Mouse (Mus musculus) adrenal gland, postnatal 14 days (tissue): ENCODE measurements around the gene I830077J02Rik. TPM values are rescaled to one million over a fixed set of nuclear protein-coding genes. Genes with fewer than 3 reads are reported as not detected.
"Not testable (repeated sequence)": the region's sequence is repeated elsewhere in the genome, so short reads cannot be mapped to it uniquely, and the experiment has no call there.

ENCODE experiments used
- DNase-seq: peaks from one replicate; pipeline ENCODE4 v3.0.0; 2021; ENCODE audit warnings: mixed read lengths
- total RNA-seq: library from RNA; stranded (reverse); gene quantifications from 2 replicates; pipeline ENCODE4 v1.2.3, GENCODE M21; 2021

I830077J02Rik gene
- total RNA-seq, 1 experiment from 2014 or later: 1.9 TPM

DNA sequence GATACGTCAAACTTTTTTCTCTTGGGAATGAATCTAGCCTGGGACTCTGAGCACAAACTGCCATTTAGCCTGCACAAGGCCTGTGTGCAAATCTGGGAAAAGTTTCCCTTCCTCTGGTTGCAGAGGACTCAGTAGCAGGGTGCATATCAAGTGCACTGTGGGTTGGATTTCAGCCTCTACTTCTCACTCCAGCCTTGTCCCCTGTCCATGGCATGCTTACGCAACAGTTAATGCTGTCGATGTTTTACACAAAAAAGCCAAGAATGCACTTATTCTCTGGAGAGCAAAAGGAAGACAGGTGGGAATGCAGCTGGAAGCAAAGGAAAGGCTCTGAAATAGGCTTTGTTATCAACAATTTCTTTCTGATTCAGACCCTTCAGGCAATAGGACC lies 14.1 kb downstream of the I830077J02Rik start:
- DNase-seq: no peak

DNA sequence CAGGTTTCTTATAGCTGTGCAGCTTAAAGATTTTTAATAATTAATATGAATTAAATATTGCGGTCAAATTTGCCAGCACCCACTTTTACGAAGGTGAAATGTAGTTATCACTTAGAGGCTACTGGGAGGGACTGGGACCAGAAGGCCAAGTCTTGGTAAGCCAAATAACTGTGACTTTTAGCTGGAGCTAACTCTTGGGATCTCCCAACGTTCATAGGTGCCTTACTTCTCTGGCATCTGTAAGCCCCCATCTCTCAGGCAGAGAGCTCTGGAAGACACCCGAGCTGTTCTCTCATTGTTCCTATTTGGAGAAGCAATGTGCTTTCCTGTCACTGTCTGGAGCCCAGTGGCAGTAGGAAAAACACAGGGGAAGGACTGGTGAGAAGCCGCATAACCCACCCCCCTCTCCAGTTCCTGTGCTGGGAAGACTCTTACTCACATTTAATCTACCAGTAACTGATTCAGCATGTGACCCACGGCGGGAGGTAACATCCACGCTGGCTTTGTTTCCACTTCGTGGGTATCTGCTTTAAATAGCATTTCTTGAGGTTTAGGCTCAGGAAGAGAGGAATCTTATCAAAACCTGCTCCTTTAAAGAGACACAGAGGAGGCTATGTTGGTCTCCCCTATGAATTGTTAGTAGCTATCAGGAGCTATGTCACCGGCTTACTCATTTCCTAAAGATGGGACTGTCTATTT lies 14.7 kb downstream of the I830077J02Rik start:
- no peak for DNase-seq

DNA sequence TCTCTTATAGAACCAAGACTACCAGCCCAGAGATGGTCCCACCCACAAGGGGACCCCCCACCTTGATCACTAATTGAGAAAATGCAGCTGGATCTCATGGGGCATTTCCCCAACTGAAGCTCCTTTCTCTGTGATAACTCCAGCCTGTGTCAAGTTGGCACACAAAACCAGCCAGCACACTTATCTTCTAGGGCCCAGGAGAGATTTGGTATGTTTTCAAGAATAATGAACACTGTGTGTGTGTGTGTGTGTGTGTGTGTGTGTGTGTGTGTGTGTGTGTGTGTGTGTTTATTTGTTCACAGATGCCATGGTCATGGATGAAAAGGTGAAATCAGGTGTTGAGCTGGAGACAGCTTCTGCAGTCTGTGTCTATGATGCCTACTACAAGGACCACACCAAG lies 16.0 kb downstream of the I830077J02Rik start:
- not testable (repeated sequence) for DNase-seq

DNA sequence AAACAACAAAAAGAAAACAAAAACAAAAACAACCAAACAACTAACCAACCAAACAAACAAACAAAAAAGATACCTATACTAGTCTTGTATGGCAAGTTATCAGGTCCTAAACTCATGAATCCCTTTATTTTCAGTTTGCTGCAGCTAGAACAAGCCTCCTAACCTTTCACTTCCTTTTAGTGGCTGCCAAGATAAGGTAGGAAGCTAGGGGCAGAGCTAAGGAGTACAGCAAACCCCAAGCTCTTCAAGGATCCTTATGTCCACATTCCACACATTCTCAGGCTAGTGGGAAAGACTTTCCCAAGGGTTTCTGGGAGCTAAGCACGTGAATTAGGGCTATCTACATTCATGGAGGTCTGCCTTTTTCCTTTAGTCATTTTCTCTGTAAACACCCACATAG lies 17.2 kb downstream of the I830077J02Rik start:
- no peak for DNase-seq

DNA sequence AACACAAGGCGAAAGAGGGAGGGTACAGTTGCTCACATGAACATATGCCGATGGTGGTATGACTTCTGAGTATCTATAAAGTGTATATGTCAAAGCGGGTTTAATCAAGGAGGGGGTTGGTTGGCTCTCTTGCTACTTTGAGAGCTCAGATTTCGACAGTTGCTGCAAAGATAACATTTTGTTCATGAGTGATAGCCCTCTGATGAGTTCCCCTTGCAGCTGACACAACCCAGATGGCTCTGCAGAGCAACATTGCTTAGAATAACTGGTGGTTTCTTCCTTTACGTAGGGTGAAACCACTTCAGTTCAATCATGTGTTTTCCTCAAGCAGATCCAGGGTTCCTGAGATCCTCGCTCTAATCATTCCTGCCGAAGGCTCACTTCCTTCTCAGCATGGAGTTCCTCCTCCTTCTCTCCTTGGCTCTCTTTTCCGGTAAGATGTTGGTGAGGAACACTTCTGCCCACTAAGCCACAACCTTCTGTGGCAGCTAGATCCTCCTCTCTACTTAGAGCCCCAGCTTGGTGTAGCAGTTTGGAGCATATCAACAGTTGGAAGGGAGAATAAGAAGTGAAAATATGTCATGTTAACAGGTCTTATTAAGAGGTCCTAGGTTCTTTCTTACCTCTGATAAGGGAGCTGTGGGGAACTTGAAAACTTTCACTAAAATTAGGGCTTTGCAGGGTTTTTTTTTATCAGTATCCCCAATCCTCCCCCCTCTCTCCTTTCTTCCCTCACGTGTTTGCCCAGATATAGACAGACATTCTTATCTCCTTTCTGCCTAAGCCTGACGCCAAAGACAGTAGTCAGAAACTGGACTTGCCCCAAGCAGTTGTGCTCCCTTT lies 18.4 kb downstream of the I830077J02Rik start:
- no peak for DNase-seq

DNA sequence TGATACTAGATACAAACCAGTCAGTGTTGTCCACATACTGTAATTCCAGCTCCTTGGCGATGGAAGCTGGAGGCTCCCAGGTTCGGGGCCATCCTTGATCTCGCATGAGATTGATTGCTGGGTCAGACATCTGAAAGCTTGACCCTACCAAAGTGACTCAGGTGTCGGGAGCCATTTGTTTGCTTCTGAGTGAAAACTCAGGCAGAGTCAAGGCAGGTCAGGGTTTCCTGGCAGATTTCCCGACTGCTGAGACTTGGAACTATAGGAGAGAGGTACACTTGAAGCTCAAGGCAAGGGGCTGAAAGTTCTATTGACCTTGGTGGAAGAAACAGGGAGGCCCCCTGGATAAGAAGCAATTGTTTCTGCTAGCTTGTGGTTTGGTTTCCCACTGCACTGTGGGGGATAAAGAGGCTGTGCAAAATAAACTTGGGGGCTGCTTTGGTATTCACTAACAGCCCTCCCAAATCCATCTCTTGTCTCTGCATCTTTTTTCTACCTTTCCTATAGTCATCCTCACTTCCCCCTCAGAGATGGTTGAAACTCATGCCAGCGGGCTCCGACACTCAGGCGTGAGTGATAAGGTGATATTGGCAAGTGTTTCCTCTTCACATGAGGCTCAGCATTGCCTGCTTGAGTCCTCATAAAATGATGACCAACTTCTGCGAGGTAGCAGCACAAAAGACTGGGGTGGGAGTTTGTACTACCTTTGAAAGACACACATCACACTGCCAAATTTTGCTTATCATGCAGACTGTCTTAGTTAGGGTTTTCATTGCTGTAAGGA lies 20.2 kb downstream of the I830077J02Rik start:
- peak; percentile 27 for DNase-seq

DNA sequence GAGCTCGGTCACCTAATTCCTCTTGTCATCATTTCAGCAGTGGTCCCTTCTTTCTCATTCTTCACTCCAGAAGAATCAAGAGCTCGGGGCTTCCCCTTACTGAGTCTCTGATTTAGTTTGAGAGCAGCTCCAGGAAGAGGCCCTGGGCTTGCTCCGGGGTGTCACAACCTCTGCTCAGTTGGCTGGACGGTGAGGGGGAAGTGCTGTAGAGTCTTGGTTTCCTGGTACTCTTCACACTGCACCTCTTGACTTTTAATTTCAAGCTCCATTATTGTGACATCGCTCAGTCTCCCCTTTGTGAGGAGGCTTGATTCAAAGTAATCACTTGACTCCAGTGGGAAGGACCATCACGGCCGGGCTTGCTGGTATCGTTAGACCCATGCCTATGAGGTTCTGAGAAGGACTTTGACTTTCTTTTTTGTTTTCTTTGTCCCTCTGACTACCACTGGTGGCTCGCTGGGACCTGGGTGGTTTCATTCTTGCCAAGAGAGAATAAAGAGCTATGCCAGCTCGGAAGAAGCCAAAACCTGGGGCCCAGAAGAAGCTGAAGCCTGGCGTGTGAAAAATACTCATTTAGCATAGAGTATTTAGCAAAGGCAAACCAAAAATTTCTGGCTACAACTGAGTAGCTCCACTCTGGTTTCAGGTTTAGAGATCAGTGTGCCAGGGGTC lies 21.8 kb downstream of the I830077J02Rik start:
- DNase-seq: peak; percentile 27

DNA sequence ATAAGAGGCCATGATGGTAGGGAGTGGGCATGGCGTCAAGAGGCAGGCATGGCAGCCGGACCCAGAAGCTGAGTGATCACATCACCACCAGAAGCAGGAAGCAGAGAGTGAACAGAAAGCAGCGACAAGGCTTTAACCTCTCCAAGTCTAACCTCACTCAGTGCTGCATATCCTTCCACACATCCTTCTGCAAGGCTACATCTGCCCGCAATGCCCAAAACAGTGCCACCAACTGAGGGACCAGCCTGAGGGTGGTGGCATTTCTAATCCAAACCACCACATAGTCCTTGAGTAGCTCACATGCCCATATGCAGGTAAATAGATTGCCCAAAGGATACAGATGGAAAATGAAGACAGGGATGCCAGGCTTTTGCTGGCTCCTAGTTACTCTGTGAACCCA lies 23.5 kb downstream of the I830077J02Rik start:
- no peak for DNase-seq

DNA sequence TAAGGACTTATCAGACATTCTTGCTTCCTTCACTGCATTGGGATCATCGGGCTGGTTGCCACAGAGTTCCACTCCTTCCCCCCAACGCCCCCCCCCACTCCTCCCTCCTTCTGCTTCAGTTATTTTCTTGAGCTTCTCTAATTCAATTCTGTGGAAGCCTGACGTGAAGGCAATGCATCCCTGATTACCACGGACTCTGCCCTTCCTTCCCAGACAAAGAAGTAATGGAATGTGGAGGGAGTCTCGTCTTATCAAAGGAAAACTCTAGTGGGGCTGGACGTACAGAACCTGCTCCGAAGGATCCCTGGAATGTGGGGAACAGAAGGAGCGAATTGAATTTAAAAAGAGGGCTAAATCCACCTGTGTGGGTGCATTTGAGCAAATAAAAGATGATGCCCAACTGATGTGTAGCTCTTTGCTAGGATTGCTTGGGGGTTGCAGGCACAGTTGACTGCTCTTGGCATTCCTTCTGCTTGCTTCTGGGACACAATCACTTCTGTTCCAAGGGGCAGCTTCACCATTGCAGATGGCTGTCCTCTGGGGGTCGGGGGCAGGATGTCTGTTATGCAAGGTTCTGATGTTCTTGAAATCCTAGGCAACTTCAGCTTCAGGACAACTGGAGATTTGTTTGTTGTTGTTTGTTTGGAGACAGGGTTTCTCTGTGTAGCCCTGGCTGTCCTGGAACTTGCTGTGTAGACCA lies 24.4 kb downstream of the I830077J02Rik start:
- DNase-seq: no peak

DNA sequence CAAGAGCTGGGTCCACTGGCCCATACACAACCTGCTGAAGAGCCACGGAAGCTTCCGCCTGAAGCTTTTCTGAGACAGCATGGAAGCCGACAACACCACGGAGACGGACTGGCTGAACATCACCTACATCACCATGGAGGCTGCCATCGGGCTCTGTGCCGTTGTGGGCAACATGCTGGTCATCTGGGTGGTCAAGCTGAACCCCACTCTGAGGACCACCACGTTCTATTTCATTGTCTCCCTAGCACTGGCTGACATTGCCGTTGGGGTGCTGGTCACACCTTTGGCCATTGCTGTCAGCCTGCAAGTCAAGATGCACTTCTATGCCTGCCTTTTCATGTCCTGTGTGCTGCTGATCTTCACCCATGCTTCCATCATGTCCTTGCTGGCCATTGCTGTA lies 27.7 kb downstream of the I830077J02Rik start:
- DNase-seq: no peak

DNA sequence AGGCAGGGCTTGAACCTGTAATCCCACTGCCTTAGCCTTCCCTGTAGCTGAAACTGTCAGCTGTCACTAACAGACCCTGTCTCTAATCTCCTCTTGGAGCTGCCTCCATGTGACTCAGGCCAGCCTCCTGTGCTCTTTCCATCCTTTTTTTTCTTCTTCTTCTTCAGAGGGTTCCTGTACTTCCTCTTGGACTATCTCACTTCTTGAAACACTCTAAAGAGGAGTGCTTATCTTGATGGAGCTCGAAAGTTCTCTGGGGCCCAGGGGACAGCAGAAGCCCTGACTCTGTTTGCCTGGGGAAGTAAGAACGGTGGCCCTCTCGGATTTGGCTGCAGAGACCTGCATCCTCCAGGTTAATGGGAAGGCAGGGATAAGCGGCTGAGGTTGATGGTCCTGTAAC lies 28.3 kb downstream of the I830077J02Rik start:
- no peak for DNase-seq

DNA sequence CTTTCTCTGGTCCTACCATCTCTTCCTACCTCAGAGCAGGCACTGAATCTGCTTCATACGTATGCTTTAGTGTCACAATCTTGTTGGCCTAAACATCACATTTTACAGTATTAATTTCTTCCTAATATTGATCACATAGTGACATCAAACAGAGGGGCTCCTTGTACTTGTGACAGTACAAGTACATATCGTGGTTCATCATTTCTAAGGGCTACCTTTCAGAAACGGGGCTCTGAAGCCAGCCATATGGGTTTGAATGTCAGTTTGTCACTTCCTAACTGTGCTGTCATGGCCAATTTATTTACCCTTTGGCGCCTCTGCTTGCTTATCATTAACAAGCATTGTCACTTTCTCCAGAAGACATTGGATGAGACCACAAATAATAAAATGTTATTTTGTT lies 31.0 kb downstream of the I830077J02Rik start:
- DNase-seq: no peak

DNA sequence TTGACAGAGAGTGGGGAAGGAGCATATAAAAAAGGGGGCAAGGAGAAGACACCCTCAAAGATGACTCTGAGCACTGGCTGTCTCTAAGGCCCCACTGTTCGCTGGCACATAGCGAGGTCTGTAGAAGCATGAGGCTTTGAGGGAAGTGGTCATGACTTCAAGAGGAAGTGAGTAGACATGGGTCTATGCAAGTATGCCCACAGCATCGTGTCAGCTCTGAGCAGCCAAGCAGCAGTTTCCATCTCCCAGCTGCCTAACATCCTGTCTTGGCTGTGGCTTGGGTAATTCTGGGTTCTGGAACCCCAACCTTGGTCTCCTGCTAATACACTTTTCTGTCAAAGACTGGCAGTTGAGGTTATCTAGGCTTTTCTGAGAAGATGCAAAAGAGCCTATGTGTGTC lies 31.7 kb downstream of the I830077J02Rik start:
- no peak for DNase-seq

DNA sequence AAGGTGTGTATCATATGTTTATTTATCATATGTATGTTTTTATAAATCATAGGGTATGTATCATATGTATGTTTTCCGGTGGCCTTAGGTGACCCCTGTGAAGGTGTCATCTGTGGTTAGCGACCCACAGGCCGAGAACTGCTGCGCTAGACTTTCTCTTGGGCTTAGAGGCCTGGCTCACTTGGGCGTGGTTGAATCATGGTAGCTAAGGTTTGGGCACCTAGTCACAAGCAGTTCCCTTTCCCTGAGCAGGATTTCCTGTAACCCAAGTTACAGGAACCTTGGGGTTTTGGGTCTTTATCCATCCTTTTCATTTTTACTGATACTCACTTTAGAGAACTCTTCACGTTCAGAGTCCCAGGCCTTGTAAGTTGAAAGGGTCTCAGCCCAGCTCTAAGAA lies 32.2 kb downstream of the I830077J02Rik start:
- DNase-seq: no peak

DNA sequence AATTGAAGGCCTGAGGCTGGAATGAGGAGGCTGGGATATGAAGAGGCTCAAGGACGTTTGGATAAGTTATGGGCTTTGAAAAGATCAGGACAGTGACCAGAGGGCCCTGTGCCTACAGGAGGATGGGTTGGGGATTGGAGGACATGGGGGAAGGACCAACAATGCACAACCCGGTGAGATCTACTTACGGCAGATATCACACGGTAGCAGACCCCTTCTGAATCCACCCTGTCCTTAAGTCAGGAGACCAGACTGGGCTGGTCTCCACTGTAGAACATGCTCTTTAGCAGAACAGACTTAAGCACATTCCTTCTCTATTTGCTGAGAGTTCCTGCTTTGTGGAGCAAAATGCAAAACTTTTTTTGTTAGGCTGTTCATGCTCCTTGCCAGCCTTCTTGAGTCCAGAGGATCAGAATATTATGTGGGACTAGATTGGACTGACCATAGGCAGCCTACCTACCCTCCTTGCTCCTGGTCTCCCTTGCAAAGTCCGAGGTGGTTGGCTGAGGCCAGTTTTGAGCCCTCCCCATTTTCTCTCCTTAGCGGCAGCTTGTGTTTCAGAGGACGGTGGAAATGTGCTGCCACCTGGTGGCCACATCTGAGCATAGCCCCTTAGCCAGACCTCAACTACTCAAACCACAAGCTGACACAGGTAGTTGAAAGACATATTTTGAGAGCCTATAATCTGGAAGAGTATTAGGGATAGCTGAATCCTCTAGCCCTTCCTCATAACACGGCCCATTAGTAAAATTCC lies 32.9 kb downstream of the I830077J02Rik start:
- DNase-seq: peak; percentile 90

DNA sequence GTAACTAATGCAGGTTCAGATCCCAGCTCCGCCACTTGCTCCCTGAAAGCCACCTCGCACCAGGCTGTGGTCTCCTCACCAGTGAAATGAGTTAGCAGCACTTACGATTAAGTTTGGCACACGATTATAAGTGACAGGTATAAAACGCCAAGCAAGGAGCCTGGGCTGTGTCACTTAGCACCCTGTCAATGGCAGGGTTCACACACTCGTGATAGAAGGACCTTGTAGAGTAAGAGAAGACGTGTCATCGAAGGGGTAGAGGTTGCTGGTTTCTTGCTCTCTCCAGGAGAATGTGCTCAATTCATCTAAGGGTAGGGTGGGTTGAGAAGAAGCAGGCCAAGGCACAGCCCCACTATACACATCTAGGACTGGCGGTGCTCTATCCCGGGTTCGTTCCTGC lies 33.6 kb downstream of the I830077J02Rik start:
- DNase-seq: no peak

DNA sequence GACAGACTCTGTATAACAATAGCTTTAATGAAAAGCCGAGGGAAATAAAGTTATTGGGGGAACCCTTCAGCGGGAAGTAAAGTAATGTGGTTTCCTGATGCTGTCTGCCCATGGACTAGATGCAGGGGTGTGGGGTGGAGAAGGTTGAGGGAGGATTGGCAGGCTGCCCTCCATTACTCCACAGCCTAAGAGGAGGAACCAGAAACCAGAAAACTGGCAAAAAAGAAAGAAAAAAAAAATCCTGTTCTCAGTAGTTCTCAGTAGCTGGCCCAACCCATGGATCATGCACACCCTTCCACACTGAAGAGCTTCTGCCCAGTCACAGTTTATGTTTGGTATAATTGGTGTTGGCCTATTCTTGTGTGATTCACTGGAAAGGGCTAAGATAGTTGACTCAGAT lies 34.1 kb downstream of the I830077J02Rik start:
- DNase-seq: peak; percentile 57

DNA sequence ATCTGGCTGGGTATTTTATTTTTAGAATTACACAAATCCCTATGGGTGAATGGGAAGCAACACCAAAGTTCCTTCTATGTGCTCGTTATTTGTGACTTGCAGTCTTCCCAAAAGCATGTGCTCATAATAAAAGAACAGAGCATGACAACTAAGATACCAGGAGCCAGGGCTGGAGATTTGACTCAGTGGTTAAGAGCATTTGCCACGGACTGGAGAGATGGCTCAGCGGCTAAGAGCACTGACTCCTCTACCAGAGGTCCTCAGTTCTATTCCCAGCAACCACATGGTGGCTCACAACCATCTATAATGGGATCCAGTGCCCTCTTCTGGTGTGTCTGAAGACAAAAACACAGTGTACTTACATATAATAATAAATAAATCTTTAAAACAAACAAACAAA lies 35.7 kb downstream of the I830077J02Rik start:
- DNase-seq: no peak

DNA sequence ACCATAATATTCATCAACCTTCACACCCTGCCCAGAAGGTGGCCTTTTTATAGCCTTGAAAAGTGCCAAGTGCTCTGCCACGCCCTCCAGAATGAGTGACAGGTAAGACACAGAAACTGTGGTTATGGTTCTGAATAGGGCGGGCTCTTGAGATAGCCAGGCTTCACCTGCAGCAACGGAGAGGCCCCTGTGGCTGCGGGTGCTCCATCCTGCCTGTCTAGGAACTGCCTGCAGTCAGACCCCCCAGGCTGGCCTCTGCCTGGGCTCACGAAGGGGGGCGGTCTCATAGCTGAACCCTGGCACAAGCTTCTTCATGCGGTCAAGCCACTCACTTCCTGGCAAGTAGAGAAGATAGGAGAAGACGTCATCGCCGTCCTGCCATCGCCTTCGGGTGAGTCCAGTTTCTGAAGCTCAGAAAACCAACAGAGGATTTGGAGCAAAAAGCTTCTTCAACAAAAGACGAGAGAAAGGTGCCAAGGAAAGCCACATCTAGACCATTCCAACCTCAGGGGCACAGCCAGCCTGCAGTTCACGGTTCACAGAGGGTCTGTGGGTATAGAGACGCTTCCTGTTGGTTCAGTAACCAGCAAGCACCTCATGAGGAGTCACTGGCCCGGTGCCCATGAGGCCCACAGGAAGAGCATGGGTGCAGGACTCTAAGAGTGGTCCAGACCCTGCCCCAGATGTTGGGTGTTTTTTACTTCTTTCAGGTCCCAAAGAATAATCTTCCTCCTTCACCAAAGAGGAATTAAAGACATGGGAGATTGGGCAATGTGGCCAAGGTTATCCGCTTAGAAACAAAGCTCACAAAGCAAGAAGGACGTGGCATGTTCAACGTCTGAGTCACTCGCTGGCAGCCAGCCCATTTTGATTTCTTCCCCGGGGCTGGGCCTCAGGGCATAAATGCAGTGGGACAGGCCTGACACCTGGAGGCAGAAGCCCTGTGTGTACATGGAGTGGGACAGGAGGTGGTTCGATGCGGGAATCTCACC lies 37.6 kb downstream of the I830077J02Rik start:
- DNase-seq: peak; percentile 99

DNA sequence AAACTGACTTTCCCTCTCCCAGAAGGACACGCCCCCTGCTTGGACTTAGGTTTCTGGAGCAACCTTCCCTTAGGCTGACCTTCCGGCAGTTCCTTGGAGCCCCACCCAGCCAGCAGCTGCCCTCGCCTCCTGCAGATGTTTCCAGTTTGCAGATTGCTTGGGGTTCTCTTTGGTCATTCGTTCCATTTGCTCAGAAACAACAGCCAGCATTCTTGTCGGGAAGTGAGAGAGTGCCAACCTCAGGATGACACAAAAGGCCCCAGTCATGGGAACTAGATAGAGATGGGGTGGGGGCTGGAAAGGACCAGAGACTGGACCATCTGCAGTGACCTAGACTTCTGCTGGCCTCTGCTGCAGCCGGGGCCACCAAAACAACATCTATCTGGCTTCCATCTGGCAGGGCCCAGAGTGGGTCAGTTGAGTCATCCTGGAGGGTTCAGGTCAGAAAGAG lies 38.5 kb downstream of the I830077J02Rik start:
- peak; percentile 56 for DNase-seq
